14 mouse cellular contexts compared by ENCODE assay signal in the genomic region with DNA sequence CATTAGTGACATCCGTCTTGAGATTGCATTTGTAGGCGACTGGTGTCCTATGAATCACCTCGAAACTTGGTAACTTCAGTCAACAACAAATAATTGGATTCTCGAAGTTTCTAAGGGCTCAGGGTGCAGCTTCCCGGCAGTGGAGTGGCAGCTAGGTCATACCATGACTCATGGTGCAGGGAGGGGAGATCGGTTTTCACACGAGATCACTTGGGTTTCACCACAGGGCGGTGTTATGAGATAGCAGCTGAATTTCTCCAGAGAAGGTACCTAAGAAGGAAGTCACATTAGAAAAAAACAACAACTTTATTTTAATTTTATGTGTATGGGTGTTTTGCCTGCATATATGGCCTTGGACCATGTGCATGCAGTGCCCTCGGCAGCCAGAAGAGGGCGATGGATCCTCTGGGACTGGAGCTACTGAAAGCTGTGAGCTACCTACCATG. TPM values are rescaled to one million over a fixed set of nuclear protein-coding genes. Genes with fewer than 3 reads are reported as not detected.
DNase-seq lines count a peak whose midpoint lies in the region; ATAC-seq lines count a peak whose summit lies in the region.
"Had no signal": no experiment of that assay in that cellular context is flagged by ENCODE, and none has a peak within 500 bp of the region (broad histone marks: within the 10 kb centered on the region; RNA-seq: fewer than 3 reads in every experiment).

No protein-coding gene starts in this region.

- no peak overlapping the region for H3K9ac ChIP-seq in intestine, embryonic 15.5 days
- H3K9ac ChIP-seq in forebrain, embryonic 11.5 days (ENCODE audit: low read length): no peak overlapping the region
- H3K9ac ChIP-seq: liver, embryonic 15.5 days; neural tube, embryonic 13.5 days had no signal

- no peaks in the 10 kb centered on the region for H3K9me3 ChIP-seq in intestine, embryonic 15.5 days
- H3K9me3 ChIP-seq in forebrain, embryonic 11.5 days (ENCODE audit: control insufficient read depth, low read length): no peaks in the 10 kb centered on the region
- H3K9me3 ChIP-seq: hindbrain, embryonic 10.5 days; liver, embryonic 15.5 days; neural tube, embryonic 13.5 days had no signal

- DNase-seq in spleen, postnatal 14 days (ENCODE audit: low spot score in 2 of 2): peak; percentile 7 to 19
- DNase-seq in spleen, adult 12 weeks (ENCODE audit: low spot score): no peak
- DNase-seq in NIH3T3 (ENCODE audit: low read depth): peak; percentile 22
- peak; percentile 39 for DNase-seq in testis, postnatal 10 days (ENCODE audit: low spot score)
- no peak for DNase-seq in forebrain, embryonic 11.5 days (ENCODE audit: low spot score)
- DNase-seq: right cerebral cortex, postnatal 14 days had no signal

- no peaks in the 10 kb centered on the region for H3K4me1 ChIP-seq in intestine, embryonic 15.5 days (replicated peaks)
- no peaks in the 10 kb centered on the region for H3K4me1 ChIP-seq in forebrain, embryonic 11.5 days (replicated peaks; ENCODE audit: control insufficient read depth, insufficient read depth, low read length)
- H3K4me1 ChIP-seq: hindbrain, embryonic 10.5 days; neural tube, embryonic 13.5 days had no signal

- no peaks in the 10 kb centered on the region for H3K27me3 ChIP-seq in intestine, embryonic 15.5 days (replicated peaks)
- no peaks in the 10 kb centered on the region for H3K27me3 ChIP-seq in forebrain, embryonic 11.5 days (ENCODE audit: control insufficient read depth, insufficient read depth, low read length)
- H3K27me3 ChIP-seq: liver, embryonic 15.5 days had no signal

- no peak overlapping the region for H3K4me2 ChIP-seq in intestine, embryonic 15.5 days (replicated peaks)
- H3K4me2 ChIP-seq in forebrain, embryonic 11.5 days (ENCODE audit: low read depth, low read length, severe bottlenecking): no peak overlapping the region
- H3K4me2 ChIP-seq: liver, embryonic 15.5 days; neural tube, embryonic 13.5 days had no signal

- ATAC-seq in intestine, embryonic 15.5 days: 0 out of 2 replicates have a peak, but pooled peaks have one; percentile 47
- ATAC-seq in forebrain, embryonic 11.5 days (replicated peaks; ENCODE audit: low FRiP score): no peak
- no peak for ATAC-seq in megakaryocyte-erythroid progenitor cell, adult 5-6 weeks (replicated peaks; ENCODE audit: low FRiP score, low TSS enrichment, poor library complexity, severe bottlenecking)

- no peaks in the 10 kb centered on the region for H3K36me3 ChIP-seq in intestine, embryonic 15.5 days
- no peaks in the 10 kb centered on the region for H3K36me3 ChIP-seq in forebrain, embryonic 11.5 days (ENCODE audit: control insufficient read depth, insufficient read depth, low read length)
- H3K36me3 ChIP-seq: hindbrain, embryonic 10.5 days; liver, embryonic 15.5 days; neural tube, embryonic 13.5 days had no signal

- H3K27ac ChIP-seq in intestine, embryonic 15.5 days: no peak overlapping the region
- H3K27ac ChIP-seq in forebrain, embryonic 11.5 days (ENCODE audit: low read depth, low read length): no peak overlapping the region
- H3K27ac ChIP-seq: hindbrain, embryonic 10.5 days; neural tube, embryonic 13.5 days had no signal

- no peak overlapping the region for H3K4me3 ChIP-seq in intestine, embryonic 15.5 days (replicated peaks)
- H3K4me3 ChIP-seq in forebrain, embryonic 11.5 days (ENCODE audit: low read depth, low read length): no peak overlapping the region
- H3K4me3 ChIP-seq: hindbrain, embryonic 10.5 days; liver, embryonic 15.5 days; neural tube, embryonic 13.5 days had no signal

- 79% methylated on average over 10 of the region's 10 CpGs for WGBS in intestine, embryonic 15.5 days
- 82% methylated on average over 10 of the region's 10 CpGs for WGBS in forebrain, embryonic 11.5 days

RNA-seq across cellular contexts. Expression of gene Asb11, which starts 9.3 kb away (rescaled TPM):
- polyA plus RNA-seq in intestine, embryonic 15.5 days (2015; fragmentation: Nextera tagmentation; extraction: Ambion mirVana): 0.10 and 0.27 TPM in 2 replicates
- not detected in 2 replicates for polyA plus RNA-seq in forebrain, embryonic 11.5 days (2014; fragmentation: Nextera tagmentation; extraction: Ambion mirVana)
- total RNA-seq in megakaryocyte-erythroid progenitor cell, adult 5-6 weeks (2014; fragmentation: Nextera tagmentation): 1.2 TPM in 1 of 2 replicates, not detected in the other
- total RNA-seq in megakaryocyte-erythroid progenitor cell, adult 5-6 weeks (2017): 2.0 TPM in 1 of 2 replicates, not detected in the other
- total RNA-seq: adrenal gland, postnatal 36 days had no signal
- polyA plus RNA-seq: hindbrain, embryonic 10.5 days; neural tube, embryonic 13.5 days had no signal

RNA-seq across cellular contexts. Expression of gene Piga, which starts 26.5 kb away (rescaled TPM):
- polyA plus RNA-seq in intestine, embryonic 15.5 days (2015; fragmentation: Nextera tagmentation; extraction: Ambion mirVana): 19.5 and 19.6 TPM in 2 replicates
- 16.1 and 17.7 TPM in 2 replicates for polyA plus RNA-seq in forebrain, embryonic 11.5 days (2014; fragmentation: Nextera tagmentation; extraction: Ambion mirVana)
- 39.2 and 43.8 TPM in 2 replicates for total RNA-seq in megakaryocyte-erythroid progenitor cell, adult 5-6 weeks (2014; fragmentation: Nextera tagmentation)
- total RNA-seq in megakaryocyte-erythroid progenitor cell, adult 5-6 weeks (2017): 31.1 and 56.9 TPM in 2 replicates

RNA-seq across cellular contexts. Expression of gene Asb9, which starts 60.0 kb away (rescaled TPM):
- not detected in 2 replicates for polyA plus RNA-seq in intestine, embryonic 15.5 days (2015; fragmentation: Nextera tagmentation; extraction: Ambion mirVana)
- 0.32 and 0.65 TPM in 2 replicates for polyA plus RNA-seq in forebrain, embryonic 11.5 days (2014; fragmentation: Nextera tagmentation; extraction: Ambion mirVana)
- total RNA-seq in megakaryocyte-erythroid progenitor cell, adult 5-6 weeks (2014; fragmentation: Nextera tagmentation): not detected in 2 replicates
- total RNA-seq in megakaryocyte-erythroid progenitor cell, adult 5-6 weeks (2017): not detected in 2 replicates
- total RNA-seq: adrenal gland, postnatal 36 days had no signal
- polyA plus RNA-seq: frontal cortex, adult 2 months; large intestine, adult 2 months; liver, embryonic 15.5 days; neural tube, embryonic 13.5 days had no signal

Comparison
In these comparisons a context has a peak if more than half of its experiments do, and no peak if none do; other contexts are left out.
1. DNase-seq: peak in spleen, postnatal 14 days (2 of 2), NIH3T3 (single experiment) and testis, postnatal 10 days (single experiment); none in spleen, adult 12 weeks (single experiment) and forebrain, embryonic 11.5 days (single experiment).